Comparison of ENCODE assay signal across 8 mouse cellular contexts in the genomic region with DNA sequence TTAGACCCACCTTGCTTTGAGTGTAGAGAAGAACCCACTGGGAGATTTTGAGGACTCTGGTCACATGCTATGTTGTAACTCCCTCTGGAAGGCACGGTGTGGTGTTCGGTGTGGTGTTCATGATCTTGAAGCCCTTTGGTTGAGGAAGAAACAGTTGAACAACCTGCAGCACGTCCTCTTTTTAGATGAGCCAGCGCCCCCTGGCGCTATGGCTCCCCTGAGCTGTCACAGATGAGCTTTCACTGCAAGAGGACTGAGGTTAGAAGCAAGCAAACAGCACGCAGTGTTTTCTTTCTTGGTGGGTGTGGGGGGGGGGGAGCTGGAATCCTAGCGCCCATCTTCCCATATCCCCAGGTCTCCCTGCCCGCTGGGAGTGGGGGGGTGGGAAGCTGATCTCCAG.
DNase-seq lines count a peak whose midpoint lies in the region; ATAC-seq and TF ChIP-seq lines count a peak whose summit lies in the region.

No protein-coding gene starts in this region.

- no peak overlapping the region for H3K4me2 ChIP-seq in hindbrain, embryonic 13.5 days

- H3K9ac ChIP-seq in hindbrain, embryonic 13.5 days, result no peak overlapping the region

- no peak overlapping the region for H3K27ac ChIP-seq in hindbrain, embryonic 10.5 days
- H3K27ac ChIP-seq in hindbrain, embryonic 13.5 days, result no peak overlapping the region
- no peak overlapping the region for H3K27ac ChIP-seq in cerebellum, adult 2 months (ENCODE audit: insufficient read depth, low read length)

- 0 out of 2 replicates have a peak, but pooled peaks cover 5% of the 10 kb centered on the region for H3K4me1 ChIP-seq in hindbrain, embryonic 10.5 days (replicated peaks)
- peaks cover 5% of the 10 kb centered on the region; the same call in 1 of the 2 replicates for H3K4me1 ChIP-seq in hindbrain, embryonic 13.5 days (replicated peaks)
- no peaks in the 10 kb centered on the region for H3K4me1 ChIP-seq in cerebellum, adult 2 months (ENCODE audit: control insufficient read depth, insufficient read depth, low read length)

- peak; percentile 57 for DNase-seq in hindbrain, embryonic 10.5 days (ENCODE audit: low spot score)
- peak; percentile 26 to 30 for DNase-seq in cerebellum, adult 2 months
- DNase-seq in frontal cortex, postnatal 25 days (ENCODE audit: low spot score in 2 of 2), result peak; percentile 53 to 56
- peak; percentile 73 for DNase-seq in kidney, postnatal 14 days
- DNase-seq in lung, adult 18-20 months, result peak; percentile 14 to 43
- DNase-seq in ovary, postnatal 36 days (ENCODE audit: low spot score), result peak; percentile 72

- ATAC-seq in hindbrain, embryonic 13.5 days (ENCODE audit: low FRiP score), result no peak
- no peak for ATAC-seq in erythroblast, adult 5-6 weeks (replicated peaks; ENCODE audit: low FRiP score, poor library complexity, severe bottlenecking)

- no peaks in the 10 kb centered on the region for H3K36me3 ChIP-seq in hindbrain, embryonic 10.5 days
- no peaks in the 10 kb centered on the region for H3K36me3 ChIP-seq in hindbrain, embryonic 13.5 days

- TF ChIP-seq POLR2A in cerebellum, adult 2 months (IDR thresholded peaks at IDR 0.05; ENCODE audit: borderline replicate concordance, insufficient read depth, low read length), result no peak

- peaks cover 4% of the 10 kb centered on the region; the same call in 1 of the 2 replicates for H3K27me3 ChIP-seq in hindbrain, embryonic 10.5 days (ENCODE audit: insufficient read depth, poor library complexity, severe bottlenecking)
- H3K27me3 ChIP-seq in hindbrain, embryonic 13.5 days, result no peaks in the 10 kb centered on the region
- H3K27me3 ChIP-seq in cerebellum, adult 2 months (ENCODE audit: control insufficient read depth, insufficient read depth, low read length), result no peaks in the 10 kb centered on the region

- WGBS in hindbrain, embryonic 10.5 days, result 31% methylated on average over 8 of the region's 8 CpGs
- 36% methylated on average over 8 of the region's 8 CpGs for whole genome bisulfite sequencing in hindbrain, embryonic 13.5 days
- WGBS in cerebellum, adult 2 months, result 31% methylated on average over 8 of the region's 8 CpGs

- H3K4me3 ChIP-seq in hindbrain, embryonic 10.5 days, result no peak overlapping the region
- no peak overlapping the region for H3K4me3 ChIP-seq in hindbrain, embryonic 13.5 days
- no peak overlapping the region for H3K4me3 ChIP-seq in cerebellum, adult 2 months (replicated peaks; ENCODE audit: insufficient read depth, low read depth, low read length)

- peak; percentile 61 for TF ChIP-seq CTCF in cerebellum, adult 2 months (IDR thresholded peaks at IDR 0.05; ENCODE audit: borderline replicate concordance, insufficient read depth, low read depth, low read length)

- H3K9me3 ChIP-seq in hindbrain, embryonic 10.5 days, result no peaks in the 10 kb centered on the region
- no peaks in the 10 kb centered on the region for H3K9me3 ChIP-seq in hindbrain, embryonic 13.5 days
